Mouse (Mus musculus) midbrain, embryonic 15.5 days (tissue): ENCODE data around the gene Cdc40. TPM values are rescaled to one million over a fixed set of nuclear protein-coding genes. Genes with fewer than 3 reads are reported as not detected.

Experiments
- ATAC-seq: fragments of 200-750 bp; cut with Nextera tagmentation; replicated peaks from 2 replicates; pipeline ENCODE4 v1.8.0; 2017; ENCODE audit warnings: moderate TSS enrichment
- H3K27ac ChIP-seq: fragments of 300-500 bp; sonication (generic); 2 replicates; pipeline ENCODE4 v1.5.1; 2015; ENCODE audit warnings: mild to moderate bottlenecking, inconsistent platforms
- H3K27me3 ChIP-seq: fragments of 300-500 bp; sonication (generic); replicated peaks from 2 replicates; pipeline ENCODE4 v1.6.1; 2015; ENCODE audit warnings: inconsistent platforms
- H3K36me3 ChIP-seq: fragments of 300-500 bp; sonication (generic); replicated peaks from 2 replicates; pipeline ENCODE4 v1.6.1; 2015; ENCODE audit warnings: inconsistent platforms
- H3K4me1 ChIP-seq: fragments of 300-500 bp; sonication (generic); 2 replicates; pipeline ENCODE4 v1.6.1; 2015; ENCODE audit warnings: inconsistent platforms
- H3K4me2 ChIP-seq: fragments of 300-500 bp; sonication (generic); 2 replicates; pipeline ENCODE4 v1.6.1; 2015; ENCODE audit warnings: inconsistent platforms, mild to moderate bottlenecking, moderate library complexity
- H3K4me3 ChIP-seq: fragments of 300-500 bp; sonication (generic); 2 replicates; pipeline ENCODE4 v1.5.1; 2015; ENCODE audit warnings: mild to moderate bottlenecking, inconsistent platforms
- H3K9ac ChIP-seq: fragments of 300-500 bp; sonication (generic); 2 replicates; pipeline ENCODE4 v1.6.1; 2015; ENCODE audit warnings: mild to moderate bottlenecking, inconsistent platforms
- H3K9me3 ChIP-seq: fragments of 300-500 bp; sonication (generic); 2 replicates; pipeline ENCODE4 v1.6.1; 2016; ENCODE audit warnings: inconsistent platforms
- WGBS: fragments of 180-500 bp; shearing (Covaris S2); methylation state at CpG from one replicate; pipeline ENCODE4 v1.1.7; 2015; ENCODE audit warnings: mixed read lengths; 5-methylcytosine and 5-hydroxymethylcytosine counted together
- polyA plus RNA-seq: library from polyadenylated mRNA; unstranded; fragments of >200 nt; fragmentation: Nextera tagmentation; extraction: Ambion mirVana; gene quantifications from 2 replicates; pipeline ENCODE4 v1.2.1, GENCODE M21; 2015

The Cdc40 gene
- polyA plus RNA-seq, 1 experiment from 2014 or later, result 23.6 TPM

DNA sequence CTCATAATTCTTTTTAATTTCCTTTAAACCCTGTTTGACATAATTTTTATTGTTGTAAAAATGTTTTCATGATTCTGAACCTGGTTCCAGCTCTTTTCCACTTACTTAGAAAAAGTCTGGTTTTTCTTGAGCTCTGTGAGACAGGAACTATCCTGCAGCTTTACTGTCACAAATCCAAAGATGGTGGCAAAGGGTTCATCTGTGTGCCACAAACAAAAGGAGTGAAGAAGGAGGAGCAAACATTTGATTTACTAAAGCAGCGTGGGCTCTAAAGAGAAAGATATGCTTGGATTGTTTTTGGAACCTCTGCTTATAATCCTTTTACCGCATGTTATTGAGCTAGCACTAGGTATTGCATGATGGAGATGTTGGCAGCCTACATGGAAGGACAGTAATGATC is 4.2 kb upstream of the Cdc40 start:
- Histone ChIP-seq H3K27ac (no peak overlapping the region), H3K4me2 (no peak overlapping the region; the same call in 1 of the 2 replicates), H3K27me3 (no peaks in the 10 kb centered on the region), H3K9ac (no peak overlapping the region), H3K4me1 (peaks cover 4% of the 10 kb centered on the region), H3K9me3 (no peaks in the 10 kb centered on the region), H3K36me3 (no peaks in the 10 kb centered on the region), H3K4me3 (no peak overlapping the region)
- ATAC-seq, result no peak
- 39% methylated on average over 2 of the region's 2 CpGs for WGBS

DNA sequence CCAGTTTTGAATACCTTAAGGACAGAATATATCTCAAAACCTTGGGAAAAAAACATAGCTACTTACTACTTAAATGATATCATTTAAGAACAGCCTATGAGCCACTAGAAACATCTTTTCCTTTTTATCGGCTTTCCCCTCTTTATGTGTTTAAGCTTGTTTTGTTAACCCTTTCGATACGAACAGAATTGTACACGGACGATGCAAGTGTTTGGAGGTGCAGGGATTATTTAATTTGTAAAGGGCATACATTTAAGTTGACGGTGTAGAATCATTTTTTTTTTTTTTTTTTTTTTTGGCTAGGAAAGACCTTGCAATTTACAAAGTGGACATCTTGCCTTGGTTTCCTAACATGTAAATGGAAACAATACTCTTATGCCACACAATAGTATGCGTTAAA is 2.3 kb upstream of the Cdc40 start:
- H3K9me3 ChIP-seq, result no peaks in the 10 kb centered on the region
- no peak overlapping the region for H3K27ac ChIP-seq
- WGBS, result 28% methylated on average over 7 of the region's 7 CpGs
- no peaks in the 10 kb centered on the region for H3K36me3 ChIP-seq
- no peak for ATAC-seq
- H3K9ac ChIP-seq, result no peak overlapping the region
- H3K27me3 ChIP-seq, result no peaks in the 10 kb centered on the region
- H3K4me1 ChIP-seq, result peaks cover 19% of the 10 kb centered on the region
- peak overlapping the region; percentile 31 for H3K4me3 ChIP-seq
- H3K4me2 ChIP-seq, result peak overlapping the region; percentile 47

DNA sequence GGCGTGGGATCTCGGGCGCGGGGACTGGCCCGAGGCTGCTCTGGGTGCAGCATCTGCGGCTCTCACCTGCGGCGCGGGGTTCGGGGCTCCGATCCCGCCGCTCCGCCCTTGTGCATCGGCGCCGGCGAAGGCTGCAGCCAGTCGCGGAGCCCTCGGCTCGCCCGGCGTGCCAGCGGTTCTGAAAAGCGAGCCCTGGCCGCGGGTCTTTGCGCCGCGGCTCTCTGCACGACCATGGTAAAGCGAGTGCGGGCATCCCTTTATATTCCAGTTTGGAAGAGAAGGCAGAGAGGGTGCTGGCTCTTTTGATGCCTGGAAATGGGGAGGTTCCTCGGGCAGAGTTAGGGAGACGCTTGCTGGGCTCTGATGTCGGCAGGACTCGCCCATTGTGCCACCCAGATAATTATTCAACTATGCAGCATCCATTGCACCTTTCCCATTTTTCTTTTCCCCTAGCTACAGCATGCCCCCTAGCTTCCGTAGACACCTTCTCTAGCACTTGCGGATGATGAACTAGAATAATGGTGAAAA is 1.2 kb upstream of the Cdc40 start:
- no peaks in the 10 kb centered on the region for H3K36me3 ChIP-seq
- peak overlapping the region; percentile 69 for H3K4me2 ChIP-seq
- peak; percentile 19 for ATAC-seq
- under 1% methylated on average over 40 of the region's 40 CpGs for whole genome bisulfite sequencing
- no peaks in the 10 kb centered on the region for H3K27me3 ChIP-seq
- peak overlapping the region; percentile 99 for H3K4me3 ChIP-seq
- peak overlapping the region; percentile 97 for H3K9ac ChIP-seq
- H3K27ac ChIP-seq, result peak overlapping the region; percentile 100
- H3K4me1 ChIP-seq, result peaks cover 23% of the 10 kb centered on the region
- H3K9me3 ChIP-seq, result no peaks in the 10 kb centered on the region

DNA sequence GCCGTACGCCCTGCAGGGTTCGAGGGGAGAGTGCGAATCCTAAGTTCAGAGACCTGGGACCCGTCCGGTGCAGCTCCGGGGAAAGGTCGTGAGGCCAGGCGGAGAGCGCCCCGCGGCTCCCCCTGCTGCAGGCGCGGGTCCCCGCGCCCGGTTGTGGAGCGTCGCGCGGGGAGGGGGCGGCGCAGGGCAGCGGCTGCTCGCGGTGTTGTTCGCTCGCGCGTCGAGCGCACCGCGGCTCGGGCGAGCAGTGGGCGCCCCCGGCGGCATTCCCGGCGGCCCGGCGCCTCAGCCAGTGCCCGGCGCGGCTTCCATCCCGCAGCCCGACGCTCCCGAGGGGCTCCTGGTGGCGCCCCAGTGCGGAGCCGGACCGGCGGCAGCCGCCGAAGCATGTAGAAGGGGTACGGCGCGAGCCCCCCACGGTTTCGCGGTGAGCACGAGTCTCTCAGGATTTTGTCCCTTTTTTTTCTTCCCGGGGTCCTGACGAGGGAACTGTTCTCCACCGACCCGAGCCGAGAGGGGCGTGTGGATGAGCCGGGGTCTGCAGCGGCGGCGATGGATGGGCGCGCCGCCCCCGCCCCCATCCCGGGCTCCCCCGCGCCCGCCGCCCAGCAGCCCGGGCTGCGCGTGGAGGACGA is 650 bp upstream of the Cdc40 start:
- peak overlapping the region; percentile 100 for H3K27ac ChIP-seq
- peak; percentile 91 for ATAC-seq
- H3K27me3 ChIP-seq, result no peaks in the 10 kb centered on the region
- peak overlapping the region; percentile 97 for H3K9ac ChIP-seq
- no peaks in the 10 kb centered on the region for H3K36me3 ChIP-seq
- peak overlapping the region; percentile 69 for H3K4me2 ChIP-seq
- H3K9me3 ChIP-seq, result no peaks in the 10 kb centered on the region
- H3K4me3 ChIP-seq, result peak overlapping the region; percentile 99
- under 1% methylated on average over 72 of the region's 87 CpGs for WGBS
- H3K4me1 ChIP-seq, result peaks cover 23% of the 10 kb centered on the region

DNA sequence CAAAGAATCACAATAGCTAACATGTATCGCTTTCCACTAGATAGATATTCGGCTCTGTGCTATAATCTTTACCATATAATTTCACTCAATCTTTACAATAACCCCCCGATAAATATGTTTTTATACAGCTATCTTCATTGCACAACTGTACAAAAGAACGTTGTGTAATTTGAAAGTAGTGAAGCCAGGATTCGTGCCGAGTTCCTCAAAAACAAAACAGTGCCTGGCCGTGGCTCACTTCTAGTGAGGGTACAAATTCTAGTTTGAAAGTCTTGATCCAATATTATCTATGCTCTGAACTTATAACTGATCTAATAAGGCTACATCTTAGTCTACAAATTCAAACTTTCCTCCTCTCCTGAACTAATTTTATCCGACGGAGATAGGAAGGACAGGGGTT is 778 bp downstream of the Cdc40 start:
- peak overlapping the region; percentile 77 for H3K9ac ChIP-seq
- WGBS, result 15% methylated on average over 9 of the region's 9 CpGs
- H3K27me3 ChIP-seq, result no peaks in the 10 kb centered on the region
- H3K4me2 ChIP-seq, result peak overlapping the region; percentile 69
- peaks cover 21% of the 10 kb centered on the region for H3K4me1 ChIP-seq
- no peaks in the 10 kb centered on the region for H3K9me3 ChIP-seq
- no peak for ATAC-seq
- no peaks in the 10 kb centered on the region for H3K36me3 ChIP-seq
- peak overlapping the region; percentile 100 for H3K27ac ChIP-seq
- H3K4me3 ChIP-seq, result peak overlapping the region; percentile 99

DNA sequence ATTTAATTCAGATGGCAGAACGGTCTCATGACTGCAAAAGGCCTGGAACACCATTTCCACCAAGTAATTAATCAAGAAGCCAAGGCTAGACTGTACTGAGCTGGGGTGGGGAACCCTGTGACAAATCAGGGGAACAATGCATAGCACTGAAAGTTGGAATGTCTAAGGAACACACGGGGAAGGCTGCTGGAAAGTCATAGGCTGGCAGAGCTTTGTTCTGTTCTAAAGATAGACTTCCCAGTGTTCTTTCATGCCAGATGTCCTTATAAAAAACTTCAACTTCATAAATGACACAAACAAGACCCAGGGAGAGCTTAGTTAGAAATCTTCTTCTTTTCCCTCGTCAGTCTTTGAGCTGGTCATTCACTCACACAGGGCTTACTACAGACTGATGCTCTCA is 1.9 kb downstream of the Cdc40 start:
- H3K4me1 ChIP-seq, result peaks cover 20% of the 10 kb centered on the region
- H3K9ac ChIP-seq, result no peak overlapping the region
- WGBS, result 70% methylated on average over 3 of the region's 3 CpGs
- H3K27ac ChIP-seq, result no peak overlapping the region
- H3K9me3 ChIP-seq, result no peaks in the 10 kb centered on the region
- H3K4me2 ChIP-seq, result peak overlapping the region; percentile 69; the same call in 1 of the 2 replicates
- H3K27me3 ChIP-seq, result no peaks in the 10 kb centered on the region
- no peak overlapping the region for H3K4me3 ChIP-seq
- no peaks in the 10 kb centered on the region for H3K36me3 ChIP-seq
- no peak for ATAC-seq

DNA sequence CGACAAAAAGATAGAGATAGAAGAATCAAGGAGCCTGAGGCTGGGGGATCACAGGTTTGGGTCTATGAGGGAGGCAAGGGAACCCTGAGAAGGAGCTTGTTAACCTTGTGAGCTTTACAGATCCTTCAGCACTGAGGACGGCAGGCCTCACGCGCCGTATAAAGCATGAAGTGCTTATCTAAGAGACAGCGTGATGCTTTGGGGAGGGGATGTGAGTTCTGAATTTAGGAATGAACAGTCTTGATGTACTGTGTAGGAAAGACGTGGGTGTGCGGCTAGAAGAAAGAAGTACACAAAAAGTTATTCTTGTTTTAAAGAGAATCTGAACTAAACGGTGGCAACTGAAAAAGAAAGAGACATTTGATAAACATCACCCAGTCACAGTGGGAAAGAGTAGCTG is 3.1 kb downstream of the Cdc40 start:
- ATAC-seq, result no peak
- no peaks in the 10 kb centered on the region for H3K9me3 ChIP-seq
- H3K36me3 ChIP-seq, result no peaks in the 10 kb centered on the region
- H3K4me2 ChIP-seq, result no peak overlapping the region
- H3K4me1 ChIP-seq, result peaks cover 20% of the 10 kb centered on the region
- 93% methylated on average over 9 of the region's 9 CpGs for WGBS
- no peak overlapping the region for H3K27ac ChIP-seq
- H3K27me3 ChIP-seq, result no peaks in the 10 kb centered on the region
- H3K4me3 ChIP-seq, result no peak overlapping the region
- no peak overlapping the region for H3K9ac ChIP-seq

DNA sequence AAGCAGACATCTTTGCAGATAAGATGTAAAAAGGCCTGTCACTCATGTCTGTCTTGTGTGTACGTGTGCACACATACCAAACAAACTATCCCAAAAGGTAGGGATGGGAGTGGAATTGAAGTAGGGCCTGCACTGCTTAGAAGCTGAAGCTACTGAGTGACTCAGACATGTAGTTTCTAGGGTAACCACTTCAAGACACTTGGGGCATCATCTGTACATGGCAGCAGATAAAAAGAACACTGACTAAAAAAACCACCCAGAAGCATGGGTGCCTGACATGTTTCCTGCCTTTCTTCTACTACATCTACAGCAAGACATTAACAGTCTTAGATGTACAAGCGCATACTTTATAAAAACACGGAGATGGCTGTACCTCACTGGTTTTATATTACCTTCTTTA is 4.9 kb downstream of the Cdc40 start:
- H3K27ac ChIP-seq, result no peak overlapping the region
- H3K4me2 ChIP-seq, result no peak overlapping the region
- no peaks in the 10 kb centered on the region for H3K9me3 ChIP-seq
- peaks cover 20% of the 10 kb centered on the region for H3K4me1 ChIP-seq
- no peak overlapping the region for H3K4me3 ChIP-seq
- no peaks in the 10 kb centered on the region for H3K36me3 ChIP-seq
- no peaks in the 10 kb centered on the region for H3K27me3 ChIP-seq
- WGBS, result 89% methylated on average over 3 of the region's 3 CpGs
- ATAC-seq, result no peak
- no peak overlapping the region for H3K9ac ChIP-seq

DNA sequence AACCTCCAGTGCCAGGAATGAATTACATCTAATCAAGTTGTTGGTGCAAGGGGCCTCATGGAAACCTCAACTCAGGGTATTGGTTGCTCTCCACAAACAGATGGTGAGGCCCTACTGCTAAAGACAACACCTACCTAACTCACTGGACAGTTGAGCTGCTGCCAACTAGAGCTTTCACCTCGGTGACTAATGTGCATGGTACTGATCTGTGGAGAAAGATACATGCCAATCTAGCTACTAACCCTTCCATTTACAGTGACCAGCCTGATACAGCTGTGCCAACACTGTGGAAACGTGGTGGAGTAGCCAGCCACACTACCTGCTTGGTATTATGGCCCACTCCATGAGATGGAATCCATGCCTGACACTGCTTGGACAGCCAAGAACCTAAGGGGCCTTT is 11.1 kb downstream of the Cdc40 start:
- H3K9me3 ChIP-seq, result no peaks in the 10 kb centered on the region
- no peak for ATAC-seq
- H3K4me1 ChIP-seq, result no peaks in the 10 kb centered on the region
- no peak overlapping the region for H3K9ac ChIP-seq
- 89% methylated on average over 2 of the region's 2 CpGs for WGBS
- no peak overlapping the region for H3K4me2 ChIP-seq
- H3K27me3 ChIP-seq, result no peaks in the 10 kb centered on the region
- no peaks in the 10 kb centered on the region for H3K36me3 ChIP-seq
- no peak overlapping the region for H3K27ac ChIP-seq
- H3K4me3 ChIP-seq, result no peak overlapping the region

DNA sequence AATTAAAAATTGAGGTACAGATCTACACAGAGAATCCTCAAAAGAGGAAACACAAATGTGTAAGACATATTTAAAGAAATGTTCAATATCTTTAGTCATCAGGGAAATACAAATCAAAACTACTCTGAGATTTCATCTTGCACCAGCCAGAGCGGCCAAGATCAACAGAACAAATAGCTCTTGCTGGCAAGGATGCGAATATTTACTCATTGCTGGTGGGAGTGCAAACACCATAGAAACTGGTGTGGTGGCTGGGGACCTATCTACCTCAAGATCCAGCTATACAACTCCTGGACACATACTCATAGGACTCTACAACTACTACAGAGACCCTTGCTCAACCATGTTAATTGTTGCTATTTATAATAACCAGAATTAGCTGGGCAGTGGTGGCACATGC is 11.8 kb downstream of the Cdc40 start:
- H3K9me3 ChIP-seq, result no peaks in the 10 kb centered on the region
- no peak overlapping the region for H3K4me2 ChIP-seq
- H3K4me1 ChIP-seq, result no peaks in the 10 kb centered on the region
- WGBS, result 97% methylated on average over 2 of the region's 2 CpGs
- H3K9ac ChIP-seq, result no peak overlapping the region
- no peak overlapping the region for H3K4me3 ChIP-seq
- ATAC-seq, result no peak
- no peak overlapping the region for H3K27ac ChIP-seq
- no peaks in the 10 kb centered on the region for H3K27me3 ChIP-seq
- H3K36me3 ChIP-seq, result no peaks in the 10 kb centered on the region

DNA sequence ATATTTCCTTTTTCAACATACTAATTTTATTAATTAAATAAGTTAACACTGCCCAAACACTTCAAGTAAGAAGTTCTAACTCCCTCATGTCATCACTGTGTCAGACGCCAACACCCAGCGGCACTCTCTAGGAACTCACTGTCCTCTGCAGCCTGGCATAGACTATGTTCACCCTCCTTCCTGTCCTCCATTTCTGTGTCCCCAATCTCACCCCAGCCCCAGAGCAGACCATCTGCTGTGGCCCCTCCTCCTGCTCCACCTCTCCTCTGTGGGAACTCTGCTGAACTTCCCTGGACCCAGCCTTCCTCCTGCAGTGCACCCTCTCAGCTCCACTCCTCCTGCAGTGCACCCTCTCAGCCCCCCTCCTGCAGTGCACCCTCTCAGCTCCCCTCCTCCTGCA is 15.0 kb downstream of the Cdc40 start:
- H3K27me3 ChIP-seq, result no peaks in the 10 kb centered on the region
- WGBS, result 96% methylated on average over 2 of the region's 2 CpGs
- H3K36me3 ChIP-seq, result no peaks in the 10 kb centered on the region
- ATAC-seq, result no peak
- no peak overlapping the region for H3K4me2 ChIP-seq
- no peak overlapping the region for H3K27ac ChIP-seq
- no peak overlapping the region for H3K4me3 ChIP-seq
- no peaks in the 10 kb centered on the region for H3K4me1 ChIP-seq
- H3K9me3 ChIP-seq, result no peaks in the 10 kb centered on the region
- no peak overlapping the region for H3K9ac ChIP-seq

DNA sequence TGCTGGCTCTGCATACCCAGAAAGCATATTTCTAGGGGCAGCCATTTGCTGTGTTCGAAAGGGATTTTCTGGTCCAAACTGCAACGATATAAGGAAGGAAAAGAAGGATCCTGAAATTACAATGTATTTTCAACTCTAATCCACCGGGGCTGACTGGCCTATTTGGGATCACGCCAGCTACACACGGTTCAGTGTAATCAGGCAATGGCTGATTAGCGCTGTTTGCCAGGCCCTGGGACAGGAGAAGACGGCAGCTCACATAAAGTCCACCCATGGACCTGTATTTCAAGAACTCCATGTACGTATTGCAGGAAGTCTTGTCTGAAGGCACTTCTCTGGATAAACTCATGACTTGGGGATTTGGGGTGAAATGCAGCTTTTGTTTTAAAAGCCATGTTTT is 25.5 kb downstream of the Cdc40 start:
- 59% methylated on average over 8 of the region's 8 CpGs for WGBS
- H3K9me3 ChIP-seq, result no peaks in the 10 kb centered on the region
- H3K27me3 ChIP-seq, result no peaks in the 10 kb centered on the region
- no peak overlapping the region for H3K9ac ChIP-seq
- H3K36me3 ChIP-seq, result no peaks in the 10 kb centered on the region
- no peak for ATAC-seq
- H3K4me3 ChIP-seq, result no peak overlapping the region
- H3K27ac ChIP-seq, result 0 out of 2 replicates have a peak overlapping the region, but pooled peaks have one; percentile 48
- H3K4me2 ChIP-seq, result no peak overlapping the region
- H3K4me1 ChIP-seq, result no peaks in the 10 kb centered on the region

DNA sequence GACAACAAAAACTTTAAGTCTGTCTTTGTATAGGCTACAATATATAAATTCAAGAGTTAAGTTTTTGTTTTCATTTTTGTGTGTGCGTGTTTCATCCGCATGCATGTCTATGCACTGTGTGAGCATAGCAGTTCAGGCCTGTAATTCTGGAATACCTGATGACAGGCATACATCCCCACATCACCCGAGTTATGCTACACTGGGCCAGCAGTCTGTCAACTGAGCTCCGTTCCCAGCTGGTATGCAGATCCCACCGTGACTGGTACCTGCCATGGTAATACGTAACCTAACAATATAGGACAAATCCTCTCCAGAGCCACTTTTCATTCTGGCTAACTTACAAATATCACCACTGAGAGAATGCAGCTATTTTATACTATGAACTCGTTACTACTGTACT is 26.4 kb downstream of the Cdc40 start:
- Histone ChIP-seq H3K36me3 (no peaks in the 10 kb centered on the region), H3K27ac (no peak overlapping the region), H3K4me3 (no peak overlapping the region), H3K9ac (no peak overlapping the region), H3K4me1 (no peaks in the 10 kb centered on the region), H3K27me3 (no peaks in the 10 kb centered on the region), H3K9me3 (no peaks in the 10 kb centered on the region), H3K4me2 (no peak overlapping the region)
- WGBS, result 93% methylated on average over 7 of the region's 7 CpGs
- ATAC-seq, result no peak
